In genomic region chr2:166010321-166010720, GRCm38 (mm10) we compare ENCODE assay signal across 11 mouse cellular contexts. TPM values are rescaled to one million over a fixed set of nuclear protein-coding genes. Genes with fewer than 3 reads are reported as not detected.
DNase-seq lines count a peak whose midpoint lies in the region; ATAC-seq and TF ChIP-seq lines count a peak whose summit lies in the region.
"Had no signal": no experiment of that assay in that cellular context is flagged by ENCODE, and none has a peak within 500 bp of the region (broad histone marks: within the 10 kb centered on the region; RNA-seq: fewer than 3 reads in every experiment).

No protein-coding gene starts in this region.

- no peaks in the 10 kb centered on the region for H3K36me3 ChIP-seq in heart, embryonic 16.5 days (ENCODE audit: control insufficient read depth, insufficient read depth)
- H3K36me3 ChIP-seq in E14TG2a.4 (ENCODE audit: insufficient read depth, low read length): peaks cover 22% of the 10 kb centered on the region
- H3K36me3 ChIP-seq: limb, embryonic 13.5 days had no signal

- H3K9ac ChIP-seq in heart, embryonic 16.5 days (ENCODE audit: low read length): no peak overlapping the region
- H3K9ac ChIP-seq: limb, embryonic 13.5 days had no signal

- peak overlapping the region; percentile 40; the same call in 1 of the 2 replicates for H3K27ac ChIP-seq in heart, embryonic 16.5 days (ENCODE audit: low read length)

- DNase-seq in cerebellum, postnatal 25 days: peak; percentile 30 to 37
- no peak for DNase-seq in cerebellum, adult 11-12 months
- no peak for DNase-seq in heart, postnatal 14 days
- DNase-seq in layer of hippocampus, postnatal 10 days (ENCODE audit: low spot score in 2 of 2): peak; percentile 45 to 46
- no peak for DNase-seq in thymus, postnatal 36 days
- DNase-seq in ovary, postnatal 36 days (ENCODE audit: low spot score): no peak
- DNase-seq: adrenal gland, postnatal 10 days; thymus, postnatal 14 days had no signal

- no peak for ATAC-seq in heart, embryonic 16.5 days (replicated peaks; ENCODE audit: extremely low read depth, insufficient read depth, low FRiP score)

- no peak overlapping the region; the same call in 1 of the 2 replicates for H3K4me3 ChIP-seq in heart, embryonic 16.5 days (ENCODE audit: low read length)
- H3K4me3 ChIP-seq in E14TG2a.4 (replicated peaks; ENCODE audit: low read length): peak overlapping the region; percentile 53
- H3K4me3 ChIP-seq: limb, embryonic 13.5 days had no signal

- no peak for TF ChIP-seq CTCF in E14TG2a.4 (conservative IDR thresholded peaks at IDR 0.05; ENCODE audit: low read length)

- H3K4me2 ChIP-seq in heart, embryonic 16.5 days (ENCODE audit: low read depth, low read length): peak overlapping the region; percentile 45
- H3K4me2 ChIP-seq: limb, embryonic 13.5 days had no signal

- intact Hi-C loops in heart, postnatal 14 days (cut with DNase I): no loop called here

- no peaks in the 10 kb centered on the region for H3K9me3 ChIP-seq in heart, embryonic 16.5 days (replicated peaks; ENCODE audit: control insufficient read depth, low read length)
- H3K9me3 ChIP-seq in E14TG2a.4 (ENCODE audit: low read length): no peaks in the 10 kb centered on the region
- H3K9me3 ChIP-seq: limb, embryonic 13.5 days had no signal

- H3K4me1 ChIP-seq in heart, embryonic 16.5 days (ENCODE audit: control insufficient read depth, insufficient read depth, low read length): peaks cover 44% of the 10 kb centered on the region
- peaks cover 93% of the 10 kb centered on the region for H3K4me1 ChIP-seq in E14TG2a.4 (replicated peaks; ENCODE audit: low read depth, low read length)

- WGBS in heart, embryonic 16.5 days: 40% methylated on average over 12 of the region's 12 CpGs

- no peaks in the 10 kb centered on the region for H3K27me3 ChIP-seq in heart, embryonic 16.5 days (ENCODE audit: control insufficient read depth, insufficient read depth, low read length)
- H3K27me3 ChIP-seq in E14TG2a.4 (ENCODE audit: insufficient read depth, low read length): no peaks in the 10 kb centered on the region
- H3K27me3 ChIP-seq: limb, embryonic 13.5 days had no signal

RNA-seq across cellular contexts. Expression of gene Ncoa3, which starts 17.9 kb away (rescaled TPM):
- 9.5 and 9.9 TPM in 2 replicates for polyA plus RNA-seq in heart, embryonic 16.5 days (2015; fragmentation: Nextera tagmentation; extraction: Ambion mirVana)
- total RNA-seq in heart, postnatal 14 days (2021): 10 to 100 TPM; 28.7 to 31.5 TPM
- 10 to 100 TPM; 30.7 to 33.5 TPM for total RNA-seq in layer of hippocampus, postnatal 10 days (2021)

Comparison
In these comparisons a context has a peak if more than half of its experiments do, and no peak if none do; other contexts are left out.
1. DNase-seq: peak in cerebellum, postnatal 25 days (2 of 2) and layer of hippocampus, postnatal 10 days (2 of 2); none in cerebellum, adult 11-12 months (single experiment), heart, postnatal 14 days (0 of 2), thymus, postnatal 36 days (0 of 2) and ovary, postnatal 36 days (single experiment).